Mouse (Mus musculus) cerebellum, adult 11 months (tissue): ENCODE measurements around the gene Ddc.

Source experiments
- DNase-seq: peaks from one replicate; pipeline ENCODE4 v3.0.0; 2022

The Ddc gene

DNA sequence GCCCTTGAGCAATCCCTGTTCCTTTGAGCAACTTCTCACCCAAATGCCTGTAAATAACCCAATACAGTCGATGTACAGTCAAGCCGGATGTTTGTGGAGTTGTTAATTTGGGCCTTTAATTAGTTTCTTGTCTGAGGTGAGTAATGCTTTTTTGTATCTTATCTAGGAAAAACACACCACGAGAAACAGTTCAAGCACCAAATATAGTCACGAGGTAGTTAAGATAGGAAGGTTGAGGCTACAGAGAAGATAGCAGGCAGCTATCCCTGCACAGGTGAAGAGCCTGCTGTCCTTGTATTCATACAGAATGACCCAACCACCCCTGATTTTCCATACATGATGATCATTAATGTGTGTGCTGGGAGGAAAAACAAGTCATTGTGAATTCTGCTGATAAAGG lies 56.4 kb downstream of the Ddc start:
- DNase-seq, result no peak

GRCm38 (mm10) chr11:11840746-11841145 lies 57.2 kb downstream of the Ddc start:
- no peak for DNase-seq

DNA sequence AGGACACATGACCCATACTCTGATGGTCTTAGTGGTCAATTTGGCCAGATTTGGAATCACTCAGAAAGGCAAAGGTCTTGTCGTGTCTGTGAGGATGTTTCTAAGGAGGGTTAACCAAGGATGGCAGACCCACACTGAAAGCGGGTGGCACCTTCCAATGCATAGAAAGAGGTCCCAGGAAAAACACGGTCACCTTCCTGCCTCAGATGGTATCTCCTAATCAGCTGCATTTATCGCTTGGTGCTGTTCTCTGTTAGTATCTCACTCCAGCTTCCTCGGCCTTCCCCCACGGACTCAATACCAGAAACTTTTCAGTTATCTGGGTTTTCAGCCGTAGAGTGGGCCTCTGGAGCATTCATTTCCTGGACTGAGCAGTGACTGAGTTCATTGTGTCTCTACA lies 58.1 kb downstream of the Ddc start:
- no peak for DNase-seq

- no peak for DNase-seq
These were observed 60.6 kb downstream of the Ddc start for GRCm38 (mm10) chr11:11837384-11837783.

DNA sequence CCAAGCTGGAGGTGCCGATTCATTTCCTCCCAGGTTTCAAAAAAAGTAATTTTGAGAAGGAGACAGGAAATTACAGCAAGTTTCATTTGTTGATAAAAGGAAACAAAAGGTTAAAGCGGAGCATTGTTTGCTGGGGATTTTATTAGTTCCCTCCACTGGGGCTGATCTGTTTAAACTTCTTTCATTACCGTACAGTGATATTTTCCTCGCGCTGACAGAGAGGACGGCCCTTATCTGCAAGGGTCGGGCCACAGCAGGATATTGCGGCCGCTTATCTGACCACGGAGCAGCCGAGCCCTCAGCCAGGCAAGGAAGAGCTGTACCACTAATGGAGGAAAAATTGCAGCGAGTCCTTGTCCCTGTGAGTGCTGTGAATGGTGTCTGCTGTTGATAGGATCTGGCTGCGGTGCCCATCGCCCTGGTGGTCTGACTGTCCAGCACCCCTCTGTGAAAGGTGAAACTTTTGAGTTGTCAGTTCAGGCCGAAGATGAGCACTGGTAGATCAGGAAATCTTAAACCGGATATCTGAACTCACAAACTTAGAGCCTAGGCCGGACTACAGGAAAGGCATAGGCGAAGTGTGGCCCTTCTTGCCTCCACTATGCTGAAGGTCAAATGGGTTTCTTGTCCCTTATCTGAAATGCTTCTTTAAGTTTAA lies 61.1 kb downstream of the Ddc start:
- no peak for DNase-seq

- DNase-seq, result no peak
These were observed 61.7 kb downstream of the Ddc start for GRCm38 (mm10) chr11:11836262-11836661.

- no peak for DNase-seq
These were observed 62.2 kb downstream of the Ddc start for GRCm38 (mm10) chr11:11835791-11836190.

DNA sequence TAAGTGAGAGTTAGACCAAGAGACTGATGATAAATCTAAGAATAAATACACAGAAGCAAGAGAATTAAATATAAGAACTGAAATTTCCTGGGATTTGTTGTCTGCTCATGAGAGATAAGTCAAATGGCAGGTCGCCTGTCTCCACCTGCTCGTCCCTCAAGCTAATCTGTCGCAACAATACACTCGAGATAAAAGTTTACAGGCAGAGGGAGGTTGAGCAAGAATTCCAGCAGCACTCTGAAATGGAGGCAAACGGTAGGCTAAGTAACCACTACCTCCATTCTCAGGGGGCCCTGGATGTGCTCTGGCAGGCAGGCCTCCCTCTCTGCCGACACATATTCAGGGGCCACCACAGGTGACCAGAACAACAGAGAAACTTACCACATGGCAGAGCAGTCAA lies 62.6 kb downstream of the Ddc start:
- no peak for DNase-seq

- no peak for DNase-seq
These were observed 64.8 kb downstream of the Ddc start for GRCm38 (mm10) chr11:11833100-11833499.

- no peak for DNase-seq
These were observed 65.2 kb downstream of the Ddc start for GRCm38 (mm10) chr11:11832755-11833084.

GRCm38 (mm10) chr11:11831940-11832754 lies 65.8 kb downstream of the Ddc start:
- DNase-seq, result no peak

GRCm38 (mm10) chr11:11831526-11831925 lies 66.4 kb downstream of the Ddc start:
- DNase-seq, result no peak

- no peak for DNase-seq
These were observed 67.0 kb downstream of the Ddc start for GRCm38 (mm10) chr11:11830884-11831495.

- DNase-seq, result no peak
These were observed 68.6 kb downstream of the Ddc start for GRCm38 (mm10) chr11:11829161-11830000.

DNA sequence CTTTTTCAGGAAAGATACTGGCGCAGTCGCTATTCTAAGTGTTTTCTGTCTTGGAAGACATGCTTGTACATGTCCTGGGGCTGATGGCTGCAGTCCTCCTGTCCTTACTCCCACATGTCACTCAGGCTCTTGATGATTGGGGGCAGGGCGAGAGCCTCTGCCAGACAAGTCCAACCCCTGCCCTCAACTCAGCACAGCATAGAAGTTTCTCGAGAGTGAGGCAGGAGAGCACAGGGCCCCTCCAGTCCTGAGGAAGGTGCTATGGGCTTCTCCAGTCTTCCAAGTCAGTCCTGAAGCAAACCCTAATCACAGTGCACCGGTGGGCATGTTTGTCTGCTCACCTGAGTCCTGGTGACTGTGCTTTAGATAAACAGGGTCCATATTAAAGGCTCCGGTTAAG lies 69.2 kb downstream of the Ddc start:
- no peak for DNase-seq

GRCm38 (mm10) chr11:11828251-11828650 lies 69.7 kb downstream of the Ddc start:
- no peak for DNase-seq

GRCm38 (mm10) chr11:11826475-11826874 lies 71.5 kb downstream of the Ddc start:
- DNase-seq, result no peak

DNA sequence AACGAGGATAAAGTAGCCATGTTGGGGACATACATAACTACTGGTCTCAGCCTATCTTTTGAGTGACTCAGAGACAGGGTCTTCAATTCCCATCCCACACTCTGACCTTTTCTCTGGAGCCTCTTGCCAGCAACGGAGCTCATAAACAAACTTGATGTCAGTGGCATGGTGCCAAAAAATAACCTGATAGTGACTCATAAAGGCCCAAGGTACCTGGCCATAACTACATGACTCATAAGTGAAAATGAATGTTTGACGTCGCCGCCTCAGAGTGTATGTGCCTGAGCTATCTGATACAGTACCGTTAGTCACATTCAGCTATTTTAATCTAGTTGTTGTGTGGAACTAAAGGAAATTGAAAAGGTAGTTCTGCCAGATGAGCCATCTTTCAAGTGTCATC lies 72.3 kb downstream of the Ddc start:
- no peak for DNase-seq

- DNase-seq, result no peak
These were observed 72.8 kb downstream of the Ddc start for GRCm38 (mm10) chr11:11824970-11825635.

DNA sequence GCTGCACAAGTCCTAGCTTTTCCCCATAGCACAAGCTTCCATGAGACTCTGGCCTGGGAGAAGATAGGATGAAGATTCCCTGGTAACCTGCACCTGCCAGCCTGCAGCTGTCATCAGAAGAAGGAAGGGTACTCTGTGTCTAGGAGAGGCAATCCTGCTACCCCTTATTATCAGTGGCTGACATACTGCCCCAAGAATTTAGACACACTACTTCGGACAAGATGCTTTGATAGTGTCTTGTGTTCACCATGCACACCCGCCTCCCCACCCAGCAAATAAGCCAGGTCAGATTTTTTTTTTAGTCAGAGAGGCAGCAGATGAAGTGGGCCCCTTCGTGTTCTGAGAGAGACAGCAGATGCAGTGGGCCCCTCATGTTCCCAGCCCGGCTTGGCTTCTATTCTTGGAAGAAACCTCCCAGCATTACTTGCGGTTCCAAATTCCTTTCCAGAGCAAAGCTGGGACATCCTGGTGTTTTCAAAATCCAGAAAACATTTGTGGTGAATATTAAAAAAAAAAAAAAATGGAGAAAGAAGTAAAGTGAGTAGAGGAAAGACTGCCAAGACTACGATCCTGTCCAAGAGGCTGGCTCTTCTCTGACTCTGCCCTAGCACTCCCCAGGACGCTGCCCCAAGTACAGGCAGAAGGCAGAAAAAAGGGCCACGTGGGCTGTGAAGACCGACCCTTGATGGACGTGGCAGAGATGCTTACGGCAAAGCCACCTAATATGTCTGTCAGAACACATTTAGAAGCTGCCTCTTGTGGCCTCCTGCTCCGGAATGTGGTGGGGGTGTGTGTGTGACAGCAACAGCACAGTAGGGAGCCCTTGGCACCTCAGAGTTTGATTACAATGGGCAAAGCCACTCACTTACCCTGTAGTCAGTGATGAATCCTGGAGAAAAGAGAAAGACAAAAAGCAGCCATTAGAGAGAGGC lies 73.7 kb downstream of the Ddc start:
- no peak for DNase-seq
